Mouse (Mus musculus): Measurements from ENCODE around the gene Serpinf2.
A peak's percentile ranks its signal among the peaks of the same experiment; 100 is the strongest.

Gene Serpinf2

GRCm38 (mm10) chr11:75429019-75429705 lies 10.2 kb downstream of the Serpinf2 start:
- no peak for DNase-seq (ENCODE audit: extremely low spot score)

DNA sequence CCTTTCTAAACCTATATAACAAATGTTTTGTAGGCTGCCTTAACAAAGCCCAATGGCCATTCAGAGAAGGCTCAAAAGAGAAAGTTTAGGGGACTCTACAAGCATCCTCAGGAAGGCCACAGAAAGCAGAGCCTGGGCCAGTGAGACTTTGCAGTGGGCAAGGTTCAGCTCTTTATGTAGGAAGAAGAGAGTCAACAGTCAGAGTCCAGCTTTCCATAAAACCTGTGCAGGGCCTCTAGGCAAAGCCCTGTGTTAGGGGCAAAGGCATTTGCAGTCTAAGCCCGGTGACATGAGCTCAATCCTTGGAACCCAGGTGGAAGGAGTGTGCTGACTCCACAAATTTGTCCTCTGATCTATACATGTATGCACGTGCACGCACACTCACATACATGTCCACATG lies 14.9 kb downstream of the Serpinf2 start:
- DNase-seq (ENCODE audit: extremely low spot score) = no peak

DNA sequence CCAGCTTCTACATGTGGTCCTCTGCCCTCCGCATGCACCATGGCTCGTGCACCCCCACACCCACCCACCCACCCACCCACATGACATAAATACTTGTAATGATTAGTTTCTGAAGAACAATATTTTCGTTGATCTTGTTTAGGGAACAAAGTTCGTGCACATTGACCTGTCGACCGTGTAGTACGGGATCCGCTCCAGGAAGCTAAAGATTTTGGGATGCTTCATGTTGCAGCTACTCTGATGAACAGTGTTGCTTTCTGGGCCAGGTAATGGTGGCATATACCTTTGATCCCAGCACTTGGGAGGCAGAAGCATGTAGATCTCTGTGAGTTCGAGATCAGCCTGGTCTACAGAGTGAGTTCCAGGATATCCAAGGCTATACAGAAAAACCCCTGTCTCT lies 15.4 kb downstream of the Serpinf2 start:
- no peak for DNase-seq (ENCODE audit: extremely low spot score)

GRCm38 (mm10) chr11:75423091-75423490 lies 16.3 kb downstream of the Serpinf2 start:
- DNase-seq (ENCODE audit: extremely low spot score) = no peak

DNA sequence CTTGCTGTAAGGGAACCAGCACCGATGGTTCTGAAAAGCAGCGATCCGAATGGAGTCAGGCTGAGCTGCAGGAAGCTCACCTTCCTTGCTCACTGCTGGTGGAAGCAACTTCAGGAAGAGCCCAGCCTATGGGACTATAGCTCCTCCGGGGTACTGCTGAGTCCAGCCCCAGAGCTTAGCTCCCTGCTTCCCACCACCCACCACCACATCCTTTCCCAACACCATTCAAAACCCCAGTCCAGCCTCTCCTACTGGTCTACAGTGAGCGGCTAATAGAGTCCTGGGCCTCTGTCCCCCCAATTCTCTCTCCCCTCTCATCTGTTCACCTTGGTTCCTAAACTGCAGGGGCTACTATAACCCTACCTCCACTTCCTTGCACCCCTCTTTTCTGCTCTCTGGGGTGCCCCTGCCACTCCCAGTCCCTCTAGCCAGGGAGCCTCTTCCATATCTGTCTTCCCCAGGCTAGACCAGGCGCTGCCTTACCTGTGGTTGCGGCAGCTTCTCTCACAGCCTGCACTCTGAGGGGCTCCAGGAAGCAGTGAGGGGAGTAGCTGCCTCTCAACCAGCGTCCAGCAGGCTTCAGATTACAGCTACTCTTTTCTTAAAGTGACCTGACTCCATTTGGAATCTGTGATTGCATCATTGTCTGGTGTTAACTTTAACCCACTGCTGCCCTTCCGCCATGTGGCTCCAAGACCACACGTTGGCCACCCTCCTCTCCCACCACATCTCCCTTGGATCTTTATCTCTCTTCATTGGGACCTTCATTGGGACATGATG lies 17.2 kb downstream of the Serpinf2 start, which contains the start of gene Serpinf1:
Gene Serpinf1, minus strand, starts transcription at position 689 of the 780 bp plus-strand sequence.
- DNase-seq (ENCODE audit: extremely low spot score) = peak; percentile 52

DNA sequence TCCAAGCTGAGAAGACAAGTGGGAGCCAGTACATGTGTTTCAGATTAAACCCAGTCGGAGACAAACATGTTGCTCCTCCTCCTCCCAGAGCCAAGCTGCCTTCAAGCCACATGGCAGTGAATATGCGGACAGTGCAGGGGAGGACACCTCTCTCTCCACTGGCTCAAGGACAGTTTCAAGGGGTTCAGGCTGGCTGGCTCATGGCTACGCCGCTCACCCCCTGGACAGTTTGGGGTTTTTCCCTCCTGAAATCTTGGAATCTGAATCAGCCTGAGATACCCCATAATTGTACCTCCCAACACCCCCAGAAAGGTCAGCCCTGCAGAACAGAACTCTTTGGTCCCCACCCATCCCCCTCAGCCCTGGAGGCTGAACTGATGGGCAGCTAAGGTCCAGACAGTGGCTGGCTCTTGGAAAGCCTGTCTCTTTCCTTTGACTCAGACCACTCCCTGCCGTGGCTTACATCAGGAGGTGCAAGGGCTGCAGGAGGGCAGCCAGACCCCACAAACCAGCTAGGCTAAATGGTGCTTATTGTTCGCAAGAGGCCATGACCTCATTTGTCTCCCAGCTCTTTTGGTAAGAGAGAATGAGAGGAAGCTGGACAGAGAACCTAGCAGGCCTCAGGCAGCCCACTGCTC lies 17.9 kb downstream of the Serpinf2 start:
- DNase-seq (ENCODE audit: extremely low spot score) = peak; percentile 54

DNA sequence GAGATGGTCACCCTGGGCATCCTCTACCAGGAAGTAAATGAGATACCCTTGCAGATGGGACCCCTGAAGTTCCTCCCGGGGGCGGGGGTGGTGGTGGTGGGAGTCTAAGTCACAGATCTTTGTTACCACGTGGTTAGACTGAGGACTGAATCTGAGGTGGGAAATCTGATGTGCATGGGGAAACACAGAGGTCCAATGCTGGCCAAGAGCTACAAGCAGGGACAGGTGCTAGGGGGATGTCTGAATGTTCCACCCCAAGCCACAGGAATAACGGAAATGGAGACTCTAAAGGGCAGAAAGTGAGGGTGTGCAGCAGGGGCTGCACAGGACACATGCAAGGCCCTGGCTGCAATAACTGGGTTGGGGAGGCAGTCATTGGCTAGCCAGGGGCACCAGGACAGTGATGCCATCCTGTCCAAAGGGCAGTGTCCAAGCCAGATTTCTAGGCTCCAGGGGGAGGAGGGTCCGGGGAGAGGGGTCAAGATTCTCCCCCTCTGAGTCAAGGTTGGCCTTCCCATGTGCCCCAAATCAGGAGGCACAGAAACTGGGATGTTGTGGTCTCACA lies 18.5 kb downstream of the Serpinf2 start:
- DNase-seq (ENCODE audit: extremely low spot score) = no peak

DNA sequence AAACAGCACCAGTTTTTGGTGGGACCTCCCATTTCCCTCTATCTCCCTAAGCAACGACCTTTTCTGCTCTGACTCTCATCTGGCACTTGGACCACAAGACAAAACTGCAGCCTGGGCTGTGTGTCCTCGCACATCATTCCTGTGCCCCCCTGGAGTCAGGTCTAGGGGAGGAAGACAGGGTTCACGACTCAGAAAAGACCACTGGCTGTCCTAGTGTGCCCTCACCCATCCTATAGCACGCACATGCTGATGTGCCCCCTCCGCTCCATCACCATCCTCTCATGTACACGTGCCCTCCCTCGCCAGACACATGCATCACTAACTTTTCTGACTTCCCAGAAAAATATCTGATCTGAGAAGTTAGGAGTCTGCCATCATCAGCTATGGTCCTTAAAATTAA lies 19.4 kb downstream of the Serpinf2 start:
- no peak for DNase-seq (ENCODE audit: extremely low spot score)

DNA sequence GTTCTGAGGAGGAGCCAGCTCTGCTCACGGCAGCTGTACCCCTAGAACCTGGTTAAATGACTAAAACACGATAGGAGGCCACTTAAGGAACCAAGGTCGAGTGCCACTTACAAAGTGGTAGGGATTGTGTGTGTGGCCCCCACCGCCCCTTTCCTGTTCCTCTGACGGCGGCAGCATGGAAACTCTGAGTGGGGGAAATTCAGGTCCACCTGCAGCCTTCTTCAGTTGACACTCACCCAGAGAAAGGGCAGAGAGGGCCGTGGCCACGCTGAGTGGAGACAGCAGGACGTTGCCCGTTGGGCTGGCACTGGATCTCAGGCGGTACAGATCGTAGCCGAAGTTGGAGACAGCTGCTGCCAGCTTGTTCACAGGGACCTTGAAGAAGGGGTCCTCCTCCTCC lies 23.4 kb downstream of the Serpinf2 start:
- no peak for DNase-seq (ENCODE audit: extremely low spot score)

GRCm38 (mm10) chr11:75415096-75415495 lies 24.3 kb downstream of the Serpinf2 start:
- no peak for DNase-seq (ENCODE audit: extremely low spot score)

- no peak for DNase-seq (ENCODE audit: extremely low spot score)
Measured at GRCm38 (mm10) chr11:75410591-75410990, 28.8 kb downstream of the Serpinf2 start.

- no peak for DNase-seq (ENCODE audit: extremely low spot score)
Measured at GRCm38 (mm10) chr11:75409679-75410575, 29.5 kb downstream of the Serpinf2 start.

GRCm38 (mm10) chr11:75406865-75407264 lies 32.5 kb downstream of the Serpinf2 start:
- DNase-seq (ENCODE audit: extremely low spot score) = peak; percentile 45

DNA sequence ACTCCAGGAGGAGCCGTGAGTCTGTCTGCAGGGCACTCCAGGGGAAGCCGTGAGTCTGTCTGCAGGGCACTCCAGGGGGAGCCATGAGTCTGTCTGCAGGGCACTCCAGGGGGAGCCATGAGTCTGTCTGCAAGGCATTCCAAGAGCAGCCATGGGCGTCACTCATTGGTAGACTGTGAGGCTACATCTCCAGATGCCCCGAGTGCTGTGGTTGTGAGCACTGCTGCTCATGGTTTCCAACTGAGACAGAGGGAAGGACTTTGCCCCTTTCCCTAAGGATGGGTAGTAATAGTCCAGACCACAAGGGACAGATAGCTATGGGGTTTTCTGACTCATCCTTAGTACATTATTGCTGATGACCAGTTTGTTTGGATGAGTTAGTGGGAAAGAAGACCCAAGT lies 33.3 kb downstream of the Serpinf2 start:
- DNase-seq (ENCODE audit: extremely low spot score) = no peak

GRCm38 (mm10) chr11:75404801-75405200 lies 34.6 kb downstream of the Serpinf2 start:
- no peak for DNase-seq (ENCODE audit: extremely low spot score)

- no peak for DNase-seq (ENCODE audit: extremely low spot score)
Measured at GRCm38 (mm10) chr11:75403301-75404052, 35.9 kb downstream of the Serpinf2 start.

- DNase-seq (ENCODE audit: extremely low spot score) = peak; percentile 33
Measured at GRCm38 (mm10) chr11:75402271-75402690, 37.1 kb downstream of the Serpinf2 start.

DNA sequence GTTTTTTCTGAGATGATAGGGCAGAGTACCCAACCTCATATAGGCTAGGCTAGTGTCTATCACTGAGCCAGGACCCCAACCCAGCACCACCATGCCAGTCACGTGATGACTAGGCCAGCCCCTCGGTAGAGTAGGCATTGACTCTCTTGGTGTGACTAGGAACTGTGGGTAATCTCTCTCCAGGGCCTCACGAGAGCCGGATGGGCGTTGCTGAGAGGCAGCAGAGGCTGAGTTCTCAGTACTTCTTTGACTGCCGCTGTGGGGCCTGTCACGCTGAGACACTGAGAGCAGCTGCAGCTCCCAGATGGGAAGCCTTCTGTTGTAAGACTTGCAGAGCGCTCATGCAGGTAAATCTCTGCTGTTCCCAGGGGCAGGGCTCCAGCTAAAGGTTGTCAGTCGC lies 39.3 kb downstream of the Serpinf2 start:
- no peak for DNase-seq (ENCODE audit: extremely low spot score)

- DNase-seq (ENCODE audit: extremely low spot score) = no peak
Measured at GRCm38 (mm10) chr11:75399411-75399841, 40.0 kb downstream of the Serpinf2 start.

- DNase-seq (ENCODE audit: extremely low spot score) = no peak
Measured at GRCm38 (mm10) chr11:75397452-75397851, 41.9 kb downstream of the Serpinf2 start.

All from embryo, embryonic 9.5 days (tissue).